34 mouse cellular contexts compared by ENCODE assay signal in the genomic region with DNA sequence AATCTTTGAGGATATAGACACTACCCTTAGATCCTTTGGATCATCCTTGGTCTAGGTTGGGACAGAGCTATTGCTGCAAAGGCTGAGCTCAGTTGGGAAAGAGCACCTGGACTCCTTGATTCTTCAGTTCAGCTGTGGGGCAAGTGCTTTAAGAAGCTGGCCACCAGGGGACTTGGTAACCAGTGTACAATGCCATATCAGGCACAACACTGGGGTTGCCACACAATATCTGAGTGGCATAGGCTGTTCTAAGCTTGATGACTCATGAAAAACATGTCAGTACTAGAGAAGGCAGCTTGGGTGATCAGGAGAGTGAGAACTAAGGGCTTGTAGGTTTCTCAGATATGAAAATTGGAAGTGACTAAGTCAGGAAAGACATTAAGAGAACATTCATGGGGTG. TPM values are rescaled to one million over a fixed set of nuclear protein-coding genes. Genes with fewer than 3 reads are reported as not detected.
DNase-seq lines count a peak whose midpoint lies in the region; ATAC-seq and TF ChIP-seq lines count a peak whose summit lies in the region.
"Had no signal": no experiment of that assay in that cellular context is flagged by ENCODE, and none has a peak within 500 bp of the region (broad histone marks: within the 10 kb centered on the region; RNA-seq: fewer than 3 reads in every experiment).

No protein-coding gene starts in this region.

- H3K27ac ChIP-seq in liver, embryonic 14.5 days: no peak overlapping the region
- no peak overlapping the region for H3K27ac ChIP-seq in liver, embryonic 12.5 days
- H3K27ac ChIP-seq: embryonic facial prominence, embryonic 13.5 days; forebrain, embryonic 12.5 days; hindbrain, embryonic 13.5 days; kidney, embryonic 15.5 days; limb, embryonic 10.5 days; limb, embryonic 15.5 days; liver, embryonic 15.5 days; midbrain, embryonic 13.5 days; neural tube, embryonic 13.5 days had no signal

- no peak overlapping the region for H3K4me3 ChIP-seq in liver, embryonic 14.5 days (ENCODE audit: insufficient read depth in 1 of 2, low read depth in 2 of 2, low read length in 2 of 2)
- no peak overlapping the region for H3K4me3 ChIP-seq in liver, embryonic 12.5 days
- H3K4me3 ChIP-seq: embryonic facial prominence, embryonic 13.5 days; forebrain, embryonic 12.5 days; hindbrain, embryonic 13.5 days; kidney, embryonic 15.5 days; limb, embryonic 10.5 days; limb, embryonic 15.5 days; liver, embryonic 15.5 days; megakaryocyte, embryonic 14.5 days; midbrain, embryonic 13.5 days; neural tube, embryonic 13.5 days had no signal

- H3K4me1 ChIP-seq in liver, embryonic 14.5 days (replicated peaks; ENCODE audit: control insufficient read depth in 2 of 2, insufficient read depth in 2 of 2, low read length in 1 of 2): no peaks in the 10 kb centered on the region; a peak in 1 of 4 replicates
- peaks cover 4% of the 10 kb centered on the region; the same call in 1 of the 2 replicates for H3K4me1 ChIP-seq in liver, embryonic 12.5 days
- H3K4me1 ChIP-seq: embryonic facial prominence, embryonic 13.5 days; forebrain, embryonic 12.5 days; hindbrain, embryonic 13.5 days; kidney, embryonic 15.5 days; limb, embryonic 10.5 days; limb, embryonic 15.5 days; liver, embryonic 15.5 days; midbrain, embryonic 13.5 days; neural tube, embryonic 13.5 days had no signal

- no peaks in the 10 kb centered on the region for H3K27me3 ChIP-seq in liver, embryonic 14.5 days (ENCODE audit: control insufficient read depth, insufficient read depth, low read length)
- H3K27me3 ChIP-seq in liver, embryonic 12.5 days (replicated peaks): peaks cover 10% of the 10 kb centered on the region
- H3K27me3 ChIP-seq: CH12.LX; embryonic facial prominence, embryonic 13.5 days; forebrain, embryonic 12.5 days; hindbrain, embryonic 13.5 days; kidney, embryonic 15.5 days; limb, embryonic 15.5 days; midbrain, embryonic 13.5 days; neural tube, embryonic 13.5 days had no signal

- no peak for DNase-seq in liver, embryonic 14.5 days (ENCODE audit: low read depth in 3 of 3, low spot score in 3 of 3)
- no peak for DNase-seq in layer of hippocampus, adult 11-12 months (ENCODE audit: low spot score)
- DNase-seq in yolk sac, embryonic 10.5 days (ENCODE audit: low spot score): no peak
- DNase-seq: adrenal gland, postnatal 10 days; B cell, adult 2 months; cerebellum, adult 11 months; cerebellum, adult 9-10 months; gastrocnemius, postnatal 14 days; heart, adult 18-20 months; heart, postnatal 4 days; kidney, adult 11 months; kidney, postnatal 25 days; layer of hippocampus, adult 9-11 months; lung, embryonic 14.5 days; lung, postnatal 14 days; right cerebral cortex, postnatal 4 days had no signal

- no peak for ATAC-seq in liver, embryonic 14.5 days (ENCODE audit: insufficient read depth)
- no peak for ATAC-seq in liver, embryonic 12.5 days
- peak; percentile 77 for ATAC-seq in common myeloid progenitor, adult 5-6 weeks (replicated peaks; ENCODE audit: low read depth, poor library complexity, severe bottlenecking)
- 0 out of 2 replicates have a peak, but pooled peaks have one; percentile 41 for ATAC-seq in megakaryocyte, adult 5-6 weeks (ENCODE audit: poor library complexity, severe bottlenecking)
- no peak for ATAC-seq in cerebellum, adult (ENCODE audit: insufficient number of reproducible peaks, low FRiP score, low TSS enrichment)
- ATAC-seq: midbrain, embryonic 13.5 days had no signal

- H3K9me3 ChIP-seq in liver, embryonic 14.5 days (ENCODE audit: control insufficient read depth, low read length): no peaks in the 10 kb centered on the region
- no peaks in the 10 kb centered on the region for H3K9me3 ChIP-seq in liver, embryonic 12.5 days (replicated peaks)
- H3K9me3 ChIP-seq: embryonic facial prominence, embryonic 13.5 days; forebrain, embryonic 12.5 days; hindbrain, embryonic 13.5 days; kidney, embryonic 15.5 days; limb, embryonic 10.5 days; limb, embryonic 15.5 days; liver, embryonic 15.5 days; megakaryocyte, embryonic 14.5 days; midbrain, embryonic 13.5 days; neural tube, embryonic 13.5 days had no signal

- no peak for TF ChIP-seq EP300 in liver, embryonic 14.5 days (IDR thresholded peaks at IDR 0.05; ENCODE audit: low read depth)

- no peaks in the 10 kb centered on the region for H3K36me3 ChIP-seq in liver, embryonic 14.5 days (replicated peaks; ENCODE audit: control insufficient read depth, insufficient read depth, low read depth)
- H3K36me3 ChIP-seq in liver, embryonic 12.5 days: no peaks in the 10 kb centered on the region
- H3K36me3 ChIP-seq: embryonic facial prominence, embryonic 13.5 days; forebrain, embryonic 12.5 days; hindbrain, embryonic 13.5 days; kidney, embryonic 15.5 days; limb, embryonic 10.5 days; limb, embryonic 15.5 days; liver, embryonic 15.5 days; midbrain, embryonic 13.5 days; neural tube, embryonic 13.5 days had no signal

- no peak overlapping the region for H3K9ac ChIP-seq in liver, embryonic 14.5 days (replicated peaks)
- no peak overlapping the region for H3K9ac ChIP-seq in liver, embryonic 12.5 days
- H3K9ac ChIP-seq: embryonic facial prominence, embryonic 13.5 days; forebrain, embryonic 12.5 days; hindbrain, embryonic 13.5 days; kidney, embryonic 15.5 days; limb, embryonic 15.5 days; liver, embryonic 15.5 days; lung, embryonic 14.5 days; midbrain, embryonic 13.5 days; neural tube, embryonic 13.5 days had no signal

- TF ChIP-seq CTCF in liver, embryonic 14.5 days (IDR thresholded peaks at IDR 0.05; ENCODE audit: low read depth): 0 out of 2 replicates have a peak, but pooled peaks have one; percentile 13

- no peak overlapping the region for H3K4me2 ChIP-seq in liver, embryonic 14.5 days (ENCODE audit: low read depth)
- H3K4me2 ChIP-seq in liver, embryonic 12.5 days: no peak overlapping the region
- H3K4me2 ChIP-seq: embryonic facial prominence, embryonic 13.5 days; forebrain, embryonic 12.5 days; heart, embryonic 11.5 days; hindbrain, embryonic 13.5 days; kidney, embryonic 15.5 days; limb, embryonic 15.5 days; liver, embryonic 15.5 days; lung, embryonic 14.5 days; midbrain, embryonic 13.5 days; neural tube, embryonic 13.5 days had no signal

RNA-seq across cellular contexts. Expression of gene Ccr9, which starts 19.3 kb away (rescaled TPM):
- 0.12 and 0.13 TPM in 2 replicates for polyA plus RNA-seq in liver, embryonic 14.5 days (2012; rRNA removed)
- 0.14 and 0.20 TPM in 2 replicates for polyA plus RNA-seq in liver, embryonic 14.5 days (2014; fragmentation: Nextera tagmentation; extraction: Ambion mirVana)
- 0.26 and 0.37 TPM in 2 replicates for polyA plus RNA-seq in liver, embryonic 12.5 days (2016; fragmentation: Nextera tagmentation; extraction: Ambion mirVana)
- total RNA-seq in common myeloid progenitor, adult 5-6 weeks (2017): 0.32 and 0.82 TPM in 2 replicates
- 0.78 and 1.4 TPM in 2 replicates for total RNA-seq in megakaryocyte, adult 5-6 weeks (2015)
- total RNA-seq in megakaryocyte, adult 5-6 weeks (2017): 1.1 and 1.4 TPM in 2 replicates
- total RNA-seq: ES-E14 had no signal

RNA-seq across cellular contexts. Expression of gene Slc6a20a, which starts 19.7 kb away (rescaled TPM):
- 2.7 and 3.3 TPM in 2 replicates for polyA plus RNA-seq in liver, embryonic 14.5 days (2012; rRNA removed)
- polyA plus RNA-seq in liver, embryonic 14.5 days (2014; fragmentation: Nextera tagmentation; extraction: Ambion mirVana): 2.5 and 2.6 TPM in 2 replicates
- 0.69 and 0.75 TPM in 2 replicates for polyA plus RNA-seq in liver, embryonic 12.5 days (2016; fragmentation: Nextera tagmentation; extraction: Ambion mirVana)
- 0.39 and 1.5 TPM in 2 replicates for total RNA-seq in common myeloid progenitor, adult 5-6 weeks (2017)
- 0.42 and 1.3 TPM in 2 replicates for total RNA-seq in megakaryocyte, adult 5-6 weeks (2015)
- total RNA-seq in megakaryocyte, adult 5-6 weeks (2017): 0.11 and 0.85 TPM in 2 replicates
- total RNA-seq: CH12.LX; gastrocnemius, postnatal 14 days; heart, adult 18-20 months; heart, postnatal 4 days had no signal
- polyA plus RNA-seq: heart, embryonic 11.5 days; heart, postnatal 0 days had no signal

RNA-seq across cellular contexts. Expression of gene Slc6a20b, which starts 26.6 kb away (rescaled TPM):
- 0.13 and 0.22 TPM in 2 replicates for polyA plus RNA-seq in liver, embryonic 14.5 days (2012; rRNA removed)
- polyA plus RNA-seq in liver, embryonic 14.5 days (2014; fragmentation: Nextera tagmentation; extraction: Ambion mirVana): 0.05 and 0.11 TPM in 2 replicates
- polyA plus RNA-seq in liver, embryonic 12.5 days (2016; fragmentation: Nextera tagmentation; extraction: Ambion mirVana): 0.10 and 0.14 TPM in 2 replicates
- 0.19 and 0.37 TPM in 2 replicates for total RNA-seq in common myeloid progenitor, adult 5-6 weeks (2017)
- not detected in 2 replicates for total RNA-seq in megakaryocyte, adult 5-6 weeks (2015)
- total RNA-seq in megakaryocyte, adult 5-6 weeks (2017): 0.12 and 0.22 TPM in 2 replicates
- total RNA-seq: gastrocnemius, postnatal 14 days; heart, adult 18-20 months; heart, postnatal 4 days had no signal

RNA-seq across cellular contexts. Expression of gene Lztfl1, which starts 58.5 kb away (rescaled TPM):
- polyA plus RNA-seq in liver, embryonic 14.5 days (2012; rRNA removed): 5.2 and 5.9 TPM in 2 replicates
- 24.3 and 26.0 TPM in 2 replicates for polyA plus RNA-seq in liver, embryonic 14.5 days (2014; fragmentation: Nextera tagmentation; extraction: Ambion mirVana)
- 22.0 and 25.6 TPM in 2 replicates for polyA plus RNA-seq in liver, embryonic 12.5 days (2016; fragmentation: Nextera tagmentation; extraction: Ambion mirVana)
- total RNA-seq in common myeloid progenitor, adult 5-6 weeks (2017): 36.9 and 39.3 TPM in 2 replicates
- 23.5 and 31.5 TPM in 2 replicates for total RNA-seq in megakaryocyte, adult 5-6 weeks (2015)
- 25.5 and 26.1 TPM in 2 replicates for total RNA-seq in megakaryocyte, adult 5-6 weeks (2017)

Comparison
In these comparisons a context has a peak if more than half of its experiments do, and no peak if none do; other contexts are left out.
1. ATAC-seq: peak in common myeloid progenitor, adult 5-6 weeks (single experiment) and megakaryocyte, adult 5-6 weeks (single experiment); none in liver, embryonic 14.5 days (single experiment), liver, embryonic 12.5 days (single experiment) and cerebellum, adult (single experiment).